Mouse (Mus musculus) embryonic facial prominence, embryonic 14.5 days (tissue): ENCODE results near the gene Il2ra. TPM values are rescaled to one million over a fixed set of nuclear protein-coding genes. Genes with fewer than 3 reads are reported as not detected.

ENCODE experiments used
- ATAC-seq: fragments of 200-750 bp; cut with Nextera tagmentation; 2 replicates; pipeline ENCODE4 v1.8.0; 2017; ENCODE audit warnings: low read depth, moderate number of reproducible peaks, moderate TSS enrichment
- DNase-seq: peaks from one replicate; pipeline ENCODE4 v3.0.0-alpha.2; 2015; ENCODE audit warnings: low spot score
- H3K27ac ChIP-seq: fragments of 300-500 bp; sonication (generic); replicated peaks from 2 replicates; pipeline ENCODE4 v1.5.1; 2014; ENCODE audit warnings: low read depth, mild to moderate bottlenecking, low read length, moderate library complexity
- H3K27me3 ChIP-seq: fragments of 300-500 bp; sonication (generic); replicated peaks from 2 replicates; pipeline ENCODE4 v1.6.1; 2014; ENCODE audit warnings: low read length; ENCODE audit not compliant: control insufficient read depth, insufficient read depth
- H3K36me3 ChIP-seq: fragments of 300-500 bp; sonication (generic); 2 replicates; pipeline ENCODE4 v1.6.1; 2014; ENCODE audit warnings: low read length, mixed read lengths; ENCODE audit not compliant: control insufficient read depth, insufficient read depth
- H3K4me1 ChIP-seq: fragments of 300-500 bp; sonication (generic); 2 replicates; pipeline ENCODE4 v1.6.1; 2014; ENCODE audit warnings: antibody characterized with exemption, low read length; ENCODE audit not compliant: control insufficient read depth, insufficient read depth
- H3K4me2 ChIP-seq: fragments of 300-500 bp; sonication (generic); 2 replicates; pipeline ENCODE4 v1.6.1; 2014; ENCODE audit warnings: low read depth, mild to moderate bottlenecking, low read length, moderate library complexity, mixed read lengths
- H3K4me3 ChIP-seq: fragments of 300-500 bp; sonication (generic); 2 replicates; pipeline ENCODE4 v1.5.1; 2014; ENCODE audit warnings: low read depth, mild to moderate bottlenecking, low read length
- H3K9ac ChIP-seq: fragments of 300-500 bp; sonication (generic); 2 replicates; pipeline ENCODE4 v1.6.1; 2014; ENCODE audit warnings: low read depth, mild to moderate bottlenecking, low read length, moderate library complexity, mixed read lengths
- H3K9me3 ChIP-seq: fragments of 300-500 bp; sonication (generic); 2 replicates; pipeline ENCODE4 v1.6.1; 2016; ENCODE audit warnings: low read length; ENCODE audit not compliant: control insufficient read depth
- WGBS: fragments of 180-500 bp; shearing (Covaris S2); extraction: QIAGEN DNeasy Blood & Tissue Kit; methylation state at CpG from one replicate; pipeline ENCODE4 v1.1.7; 2014; 5-methylcytosine and 5-hydroxymethylcytosine counted together
- polyA plus RNA-seq: library from polyadenylated mRNA; unstranded; fragments of >200 nt; fragmentation: Nextera tagmentation; extraction: Ambion mirVana; gene quantifications from 2 replicates; pipeline ENCODE4 v1.2.1, GENCODE M21; 2014

Gene Il2ra
- polyA plus RNA-seq, 1 experiment from 2014 or later, result not detected

DNA sequence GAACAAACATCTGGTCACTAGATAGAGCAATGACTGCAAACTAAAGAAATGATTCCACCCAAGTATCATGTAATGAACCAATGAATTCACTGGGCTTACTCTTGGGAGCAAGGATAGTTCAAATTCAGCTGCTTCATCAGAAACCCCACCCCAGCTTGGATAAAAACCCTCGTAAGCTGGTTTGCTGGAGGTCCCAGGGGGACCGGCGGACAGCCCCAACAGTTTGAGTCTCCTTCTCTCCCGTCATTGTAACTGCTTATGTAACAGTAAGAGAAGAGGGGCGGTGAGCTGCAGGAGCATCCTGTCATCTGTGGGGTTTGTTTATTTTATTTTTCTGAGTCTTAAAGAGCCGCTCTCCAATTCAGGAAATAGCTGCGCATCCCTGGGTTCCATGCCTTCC lies 37.0 kb downstream of the Il2ra start:
- WGBS, result 58% methylated on average over 7 of the region's 7 CpGs
- H3K9me3 ChIP-seq, result no peaks in the 10 kb centered on the region
- H3K27ac ChIP-seq, result no peak overlapping the region
- no peak overlapping the region for H3K4me2 ChIP-seq
- no peaks in the 10 kb centered on the region for H3K4me1 ChIP-seq
- ATAC-seq (no peak), DNase-seq (no peak)
- no peak overlapping the region for H3K4me3 ChIP-seq
- no peaks in the 10 kb centered on the region for H3K36me3 ChIP-seq
- H3K9ac ChIP-seq, result no peak overlapping the region
- no peaks in the 10 kb centered on the region for H3K27me3 ChIP-seq

DNA sequence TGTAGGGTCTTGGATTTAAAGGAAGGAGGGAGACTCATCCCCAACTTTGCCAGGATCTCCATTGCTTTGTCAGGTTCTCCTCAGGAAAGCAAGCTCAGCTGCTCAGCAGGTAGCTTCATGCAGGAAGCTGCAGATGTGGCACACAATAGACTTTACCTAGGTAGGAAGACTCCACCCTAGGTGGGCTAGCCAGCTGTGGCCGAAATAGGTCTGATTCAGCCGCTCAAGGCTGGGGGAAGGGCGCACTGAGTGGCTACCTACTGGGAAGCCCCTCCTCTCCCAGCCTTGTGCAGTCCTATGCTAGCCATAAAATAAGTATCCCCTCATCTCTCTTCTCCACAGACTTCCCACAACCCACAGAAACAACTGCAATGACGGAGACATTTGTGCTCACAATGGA lies 40.1 kb downstream of the Il2ra start:
- Histone ChIP-seq H3K36me3 (no peaks in the 10 kb centered on the region), H3K4me1 (no peaks in the 10 kb centered on the region), H3K9ac (no peak overlapping the region), H3K27me3 (no peaks in the 10 kb centered on the region), H3K27ac (no peak overlapping the region), H3K4me2 (no peak overlapping the region), H3K4me3 (no peak overlapping the region), H3K9me3 (no peaks in the 10 kb centered on the region)
- ATAC-seq (no peak), DNase-seq (no peak)
- WGBS, result 71% methylated on average over 4 of the region's 4 CpGs

DNA sequence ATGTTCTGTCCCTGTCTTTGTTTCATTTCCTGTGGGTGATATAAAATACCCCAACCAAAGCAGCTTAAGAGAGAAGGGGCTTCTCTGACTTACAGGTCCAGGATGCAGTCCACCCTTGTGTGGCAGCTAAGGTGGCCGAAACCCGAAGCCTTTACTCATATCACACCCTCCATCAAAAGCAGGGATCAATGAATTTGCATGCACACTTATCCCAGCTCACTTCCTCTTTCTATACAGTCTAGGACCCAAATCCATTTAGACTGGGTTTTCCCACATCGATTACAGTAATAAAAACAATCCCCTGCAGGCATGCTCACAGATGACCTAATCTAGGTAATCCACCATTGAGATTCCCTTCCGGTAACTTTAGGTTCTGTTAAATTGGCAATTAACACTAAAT lies 43.9 kb downstream of the Il2ra start:
- Histone ChIP-seq H3K27ac (no peak overlapping the region), H3K4me3 (no peak overlapping the region), H3K9me3 (no peaks in the 10 kb centered on the region), H3K27me3 (no peaks in the 10 kb centered on the region), H3K9ac (no peak overlapping the region), H3K36me3 (no peaks in the 10 kb centered on the region), H3K4me2 (no peak overlapping the region), H3K4me1 (no peaks in the 10 kb centered on the region)
- ATAC-seq (no peak), DNase-seq (no peak)
- WGBS, result 78% methylated on average over 4 of the region's 4 CpGs

DNA sequence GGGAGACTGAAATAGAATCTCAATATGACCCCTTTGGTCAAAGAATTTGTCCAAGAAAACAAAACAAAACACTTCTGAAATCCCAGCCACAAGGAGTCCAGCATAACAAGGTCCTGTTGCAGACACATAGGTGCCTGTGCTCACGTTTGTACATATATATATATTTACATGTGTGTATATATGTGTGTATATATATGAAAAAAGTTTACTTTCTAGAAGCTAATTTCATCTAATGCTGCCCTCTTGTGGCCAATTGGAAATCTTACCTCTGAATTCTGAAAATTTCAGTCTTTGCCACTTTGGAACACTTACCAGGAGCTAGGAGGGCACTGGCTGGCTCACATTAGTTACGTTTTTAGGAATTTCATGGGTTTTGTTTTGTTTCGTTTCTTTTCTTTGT lies 44.8 kb downstream of the Il2ra start:
- Histone ChIP-seq H3K4me3 (no peak overlapping the region), H3K27ac (no peak overlapping the region), H3K36me3 (no peaks in the 10 kb centered on the region), H3K4me1 (no peaks in the 10 kb centered on the region), H3K4me2 (no peak overlapping the region), H3K9me3 (no peaks in the 10 kb centered on the region), H3K9ac (no peak overlapping the region), H3K27me3 (no peaks in the 10 kb centered on the region)
- WGBS, result 17% methylated on average over 3 of the region's 3 CpGs
- DNase-seq (peak; percentile 50), ATAC-seq (no peak)

DNA sequence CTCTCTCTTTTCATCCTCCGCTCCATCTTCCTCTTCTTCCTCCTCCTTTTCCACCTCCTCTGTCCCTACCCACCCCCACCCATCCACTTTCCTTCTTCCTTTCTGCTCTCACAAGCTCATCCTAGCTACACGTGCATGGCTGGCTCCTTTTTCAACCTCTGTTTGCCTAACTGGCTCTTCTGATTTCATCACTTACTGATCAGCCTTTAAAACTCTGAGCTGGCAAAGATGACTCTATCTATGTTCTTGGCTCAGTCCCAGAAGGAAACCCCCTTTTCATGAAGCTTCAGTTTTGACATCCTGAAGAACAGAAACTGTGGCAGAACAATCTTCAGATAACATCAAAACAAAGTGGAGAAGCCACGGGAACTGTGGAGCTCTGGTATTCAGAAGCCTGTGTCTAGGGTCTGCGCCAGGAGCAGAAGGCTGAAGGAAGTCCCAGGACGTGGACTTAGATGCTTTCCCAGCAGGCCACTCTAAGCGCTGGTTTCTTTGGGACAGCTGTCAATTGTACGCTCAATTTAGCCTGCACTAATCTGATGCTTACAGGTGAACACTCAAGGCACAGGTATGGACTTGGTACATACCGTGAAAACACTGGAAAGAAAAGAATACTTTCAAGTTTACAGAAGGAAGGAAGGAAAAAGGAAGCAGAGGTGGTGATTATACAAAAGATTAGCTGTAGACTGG lies 47.7 kb downstream of the Il2ra start:
- Histone ChIP-seq H3K36me3 (no peaks in the 10 kb centered on the region), H3K9ac (no peak overlapping the region), H3K4me2 (no peak overlapping the region), H3K27me3 (no peaks in the 10 kb centered on the region), H3K4me3 (no peak overlapping the region), H3K4me1 (no peaks in the 10 kb centered on the region), H3K27ac (no peak overlapping the region), H3K9me3 (no peaks in the 10 kb centered on the region)
- 74% methylated on average over 8 of the region's 8 CpGs for WGBS
- DNase-seq (no peak), ATAC-seq (no peak)

DNA sequence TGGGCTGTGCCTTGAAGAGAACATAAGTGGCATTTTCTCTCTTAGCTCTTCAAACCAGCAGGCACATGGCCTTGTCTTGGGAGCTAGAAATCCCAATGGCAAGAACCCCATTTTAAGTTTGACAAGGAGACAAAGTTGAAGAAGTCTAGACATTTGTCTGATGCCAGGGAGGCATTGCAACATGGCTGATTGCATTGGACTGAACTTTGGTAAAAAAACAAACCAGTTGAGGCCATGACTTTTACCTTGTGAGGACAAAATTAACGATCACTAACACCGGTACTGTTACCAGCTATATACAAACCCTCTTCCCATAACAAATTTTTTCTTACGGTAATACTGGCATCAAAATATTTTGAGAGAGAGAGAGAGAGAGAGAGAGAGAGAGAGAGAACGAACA lies 50.7 kb downstream of the Il2ra start:
- no peaks in the 10 kb centered on the region for H3K4me1 ChIP-seq
- DNase-seq, result no peak
- H3K36me3 ChIP-seq, result no peaks in the 10 kb centered on the region
- ATAC-seq, result no peak
- no peaks in the 10 kb centered on the region for H3K27me3 ChIP-seq
- H3K9ac ChIP-seq, result no peak overlapping the region
- no peak overlapping the region for H3K4me2 ChIP-seq
- WGBS, result 84% methylated on average over 4 of the region's 4 CpGs
- no peaks in the 10 kb centered on the region for H3K9me3 ChIP-seq
- H3K27ac ChIP-seq, result no peak overlapping the region
- no peak overlapping the region for H3K4me3 ChIP-seq

DNA sequence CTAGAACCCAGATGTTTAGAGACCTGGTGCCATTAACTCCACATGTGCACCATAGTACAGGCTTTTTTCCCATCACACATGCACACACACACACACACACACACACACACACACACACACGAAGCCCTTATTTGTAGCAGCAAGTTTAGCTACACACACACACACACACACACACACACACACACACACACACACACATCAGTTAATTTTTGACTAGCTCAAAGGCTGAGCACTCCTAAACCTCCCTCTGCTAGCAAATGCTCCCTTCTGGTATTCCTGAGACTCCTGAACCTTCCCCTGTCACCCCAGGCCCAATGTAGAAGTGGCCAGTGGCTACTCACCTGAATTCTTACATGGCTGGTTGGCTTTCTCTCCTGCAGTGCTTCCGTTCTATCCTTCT lies 51.5 kb downstream of the Il2ra start:
- WGBS, result 64% methylated on average over 2 of the region's 2 CpGs
- no peaks in the 10 kb centered on the region for H3K36me3 ChIP-seq
- H3K9ac ChIP-seq, result no peak overlapping the region
- H3K4me1 ChIP-seq, result no peaks in the 10 kb centered on the region
- no peak overlapping the region for H3K27ac ChIP-seq
- no peaks in the 10 kb centered on the region for H3K9me3 ChIP-seq
- DNase-seq (no peak), ATAC-seq (no peak)
- no peak overlapping the region for H3K4me2 ChIP-seq
- no peaks in the 10 kb centered on the region for H3K27me3 ChIP-seq
- H3K4me3 ChIP-seq, result no peak overlapping the region

DNA sequence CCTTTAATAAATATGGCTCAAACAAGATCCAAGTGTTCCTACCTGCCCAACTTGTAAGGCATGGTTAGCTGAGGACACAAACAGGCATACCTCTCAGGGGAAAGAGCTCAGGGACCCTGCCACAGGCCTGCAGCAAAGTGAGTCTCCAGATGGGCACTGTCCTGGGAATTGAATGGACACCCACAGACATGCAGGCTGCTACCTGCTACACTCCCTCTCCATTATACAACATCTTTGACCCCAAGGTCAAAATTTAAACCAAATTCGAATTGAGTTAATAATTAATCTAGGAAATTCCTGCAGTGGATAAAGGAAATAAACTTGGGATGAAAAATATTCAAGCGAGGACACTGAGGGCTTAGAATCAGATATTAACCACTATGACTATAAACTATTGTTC lies 53.3 kb downstream of the Il2ra start:
- Histone ChIP-seq H3K4me3 (no peak overlapping the region), H3K9ac (no peak overlapping the region), H3K36me3 (no peaks in the 10 kb centered on the region), H3K9me3 (no peaks in the 10 kb centered on the region), H3K27me3 (no peaks in the 10 kb centered on the region), H3K27ac (no peak overlapping the region), H3K4me2 (no peak overlapping the region), H3K4me1 (no peaks in the 10 kb centered on the region)
- 57% methylated on average over 2 of the region's 2 CpGs for WGBS
- ATAC-seq, result no peak
- no peak for DNase-seq

DNA sequence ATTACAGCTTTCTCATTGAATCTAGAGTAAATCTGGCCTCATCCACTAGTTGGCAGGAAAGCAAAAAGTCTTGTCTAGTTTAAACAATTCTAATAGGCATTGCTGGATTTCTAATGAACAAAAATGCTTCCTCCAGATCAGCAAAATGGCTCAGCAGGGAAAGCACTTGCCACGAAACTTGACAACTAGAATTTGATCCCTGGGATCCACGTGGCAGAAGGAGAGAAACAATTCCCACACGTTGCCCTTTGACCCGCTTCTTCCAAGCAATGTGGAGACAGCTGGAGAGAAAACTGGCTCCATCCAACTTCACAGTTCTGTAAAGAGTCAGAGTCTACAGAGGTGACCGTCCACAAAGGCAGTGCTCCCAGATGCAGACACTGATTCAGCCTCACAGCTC lies 56.4 kb downstream of the Il2ra start:
- Histone ChIP-seq H3K4me1 (no peaks in the 10 kb centered on the region), H3K27ac (no peak overlapping the region), H3K9ac (no peak overlapping the region), H3K36me3 (no peaks in the 10 kb centered on the region), H3K4me3 (no peak overlapping the region), H3K9me3 (no peaks in the 10 kb centered on the region), H3K4me2 (no peak overlapping the region), H3K27me3 (no peaks in the 10 kb centered on the region)
- ATAC-seq, result no peak
- no peak for DNase-seq
- WGBS, result 58% methylated on average over 5 of the region's 5 CpGs
